Mouse (Mus musculus): ENCODE data around the gene Atcay.

DNA sequence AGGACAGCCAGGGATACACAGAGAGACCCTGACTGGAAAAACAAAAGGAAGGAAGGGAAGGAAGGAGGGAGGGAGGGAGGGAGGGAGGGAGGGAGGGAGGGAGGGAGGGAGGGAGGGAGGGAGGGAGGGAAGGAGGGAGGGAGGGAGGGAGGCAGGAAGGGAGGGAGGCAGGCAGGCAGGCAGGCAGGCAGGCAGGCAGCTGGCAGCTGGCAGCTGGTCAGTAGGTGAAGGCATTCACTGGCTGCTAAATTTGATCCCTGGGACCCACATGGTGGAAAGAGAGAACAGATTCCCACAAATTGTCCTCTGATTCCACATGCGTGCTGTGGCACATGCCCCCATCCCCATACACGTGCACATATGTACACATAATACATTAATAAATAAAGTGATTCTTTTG lies 8.0 kb upstream of the Atcay start:
- TF ChIP-seq CTCF (IDR thresholded peaks at IDR 0.05; ENCODE audit: borderline replicate concordance, control insufficient read depth, extremely low read depth, insufficient read depth, low read length, poor library complexity) = no peak
- TF ChIP-seq POLR2A (IDR thresholded peaks at IDR 0.05; ENCODE audit: control insufficient read depth, extremely low read depth, insufficient read depth, low read length, poor library complexity) = no peak
